Mouse (Mus musculus) lung, adult 2 months (tissue): Measurements from ENCODE around the gene Olfr464. TPM values are rescaled to one million over a fixed set of nuclear protein-coding genes. Genes with fewer than 3 reads are reported as not detected.
"Not testable (repeated sequence)": the region's sequence is repeated elsewhere in the genome, so short reads cannot be mapped to it uniquely, and the experiment has no call there.

Experiments
- DNase-seq: peaks from one replicate; pipeline ENCODE4 v3.0.0; 2022
- H3K4me1 ChIP-seq: fragments of 200-500 bp; 2 replicates; pipeline ENCODE4 v1.6.1; 2011; ENCODE audit warnings: low read length; ENCODE audit not compliant: control insufficient read depth, insufficient read depth
- H3K4me3 ChIP-seq: fragments of 200-500 bp; replicated peaks from 2 replicates; pipeline ENCODE3; 2011; ENCODE audit warnings: low read depth, mild to moderate bottlenecking, control low read depth, low read length; ENCODE audit errors: extremely low read depth
- CTCF ChIP-seq: fragments of 200-500 bp; IDR thresholded peaks from 2 replicates; pipeline ENCODE4 v1.5.1; 2011; ENCODE audit warnings: mild to moderate bottlenecking, low read length, control low read depth; ENCODE audit not compliant: insufficient read depth
- POLR2A ChIP-seq: fragments of 200-500 bp; IDR thresholded peaks from 2 replicates; pipeline ENCODE4 v1.6.1; 2011; ENCODE audit warnings: low read depth, mild to moderate bottlenecking, control low read depth, low read length, borderline replicate concordance; ENCODE audit errors: extremely low read depth
- whole genome bisulfite sequencing: fragments of 180-500 bp; shearing (Covaris S2); methylation state at CpG from one replicate; pipeline ENCODE4 v1.1.7; 2018; 5-methylcytosine and 5-hydroxymethylcytosine counted together
- polyA plus RNA-seq: library from polyadenylated mRNA; depleted of rRNA; stranded (reverse); fragments of >200 nt; gene quantifications from 2 replicates; pipeline ENCODE4 v1.2.3, GENCODE M21; 2012; rRNA removed

The Olfr464 gene
- polyA plus RNA-seq, 1 experiment: 0.34 TPM

DNA sequence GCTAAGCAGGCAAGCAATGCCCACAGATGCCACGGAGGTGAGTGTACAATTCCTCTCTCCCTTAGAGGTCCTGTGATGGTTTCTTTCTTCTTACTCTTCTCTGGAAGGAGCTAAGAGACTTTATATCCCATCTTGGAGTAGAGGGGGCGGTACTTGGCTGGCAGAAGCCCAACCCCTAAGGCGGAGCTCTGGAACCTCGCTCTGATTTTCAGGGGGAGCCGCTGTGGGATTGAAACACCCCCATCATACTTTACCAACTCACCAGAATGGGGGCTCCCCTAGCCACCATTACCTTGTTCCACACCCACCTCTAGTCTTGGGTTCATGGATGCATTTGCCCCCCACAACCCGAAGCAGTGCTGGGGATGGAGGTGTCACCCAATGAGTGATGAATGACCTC is 45.3 kb downstream of the Olfr464 start, which contains the start of gene Epx:
TSS of gene Epx (minus strand) at position 101 of the 400 bp plus-strand sequence.
- 75% methylated on average over 6 of the region's 6 CpGs for WGBS
- DNase-seq: no peak
- no peaks in the 10 kb centered on the region for H3K4me1 ChIP-seq
- TF ChIP-seq CTCF: no peak
- no peak for TF ChIP-seq POLR2A
- H3K4me3 ChIP-seq: no peak within 1 kb of the TSS

DNA sequence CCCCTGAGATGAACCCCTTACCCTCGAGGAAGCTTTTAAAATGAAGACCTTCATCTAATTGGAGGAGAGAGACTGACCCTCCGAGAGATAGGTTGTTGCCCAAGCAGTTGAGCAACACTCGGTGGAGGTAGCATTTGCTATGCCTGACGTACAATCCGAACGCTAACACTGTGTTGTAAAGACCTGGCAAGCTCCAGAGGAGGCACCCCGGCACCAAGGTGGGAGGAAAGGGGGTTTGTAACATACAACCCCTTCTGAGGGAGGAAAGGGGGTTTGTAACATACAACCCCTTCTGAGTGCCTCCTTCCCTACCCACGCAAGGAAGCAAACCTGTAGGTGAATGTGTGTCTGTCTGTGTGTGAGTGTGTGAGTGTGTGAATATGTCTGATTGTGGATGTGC is 49.0 kb downstream of the Olfr464 start:
- WGBS: 31% methylated on average over 8 of the region's 8 CpGs
- TF ChIP-seq POLR2A: no peak
- no peak for TF ChIP-seq CTCF
- DNase-seq: no peak
- Histone ChIP-seq H3K4me1 (no peaks in the 10 kb centered on the region), H3K4me3 (no peak overlapping the region)

DNA sequence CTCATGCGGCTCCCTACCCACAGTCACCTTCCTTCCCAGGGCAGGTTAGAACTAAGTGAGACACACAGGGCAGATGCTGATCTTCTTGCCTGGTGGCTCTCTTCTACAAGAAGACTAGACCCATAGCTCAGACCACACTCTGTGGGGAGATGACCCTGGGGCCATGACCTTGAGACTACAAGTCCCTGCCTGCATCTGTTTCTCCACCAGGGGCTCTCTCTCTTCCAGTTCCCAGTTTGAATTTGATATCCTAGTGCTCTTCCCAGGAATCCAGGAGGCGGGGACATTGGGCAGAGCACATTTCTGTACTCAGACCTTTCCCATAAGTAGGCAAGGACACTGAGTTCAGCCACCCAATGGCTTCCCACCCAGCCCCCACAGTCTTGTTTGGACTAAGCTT is 50.7 kb downstream of the Olfr464 start:
- 72% methylated on average over 2 of the region's 2 CpGs for WGBS
- no peaks in the 10 kb centered on the region for H3K4me1 ChIP-seq
- DNase-seq: no peak

DNA sequence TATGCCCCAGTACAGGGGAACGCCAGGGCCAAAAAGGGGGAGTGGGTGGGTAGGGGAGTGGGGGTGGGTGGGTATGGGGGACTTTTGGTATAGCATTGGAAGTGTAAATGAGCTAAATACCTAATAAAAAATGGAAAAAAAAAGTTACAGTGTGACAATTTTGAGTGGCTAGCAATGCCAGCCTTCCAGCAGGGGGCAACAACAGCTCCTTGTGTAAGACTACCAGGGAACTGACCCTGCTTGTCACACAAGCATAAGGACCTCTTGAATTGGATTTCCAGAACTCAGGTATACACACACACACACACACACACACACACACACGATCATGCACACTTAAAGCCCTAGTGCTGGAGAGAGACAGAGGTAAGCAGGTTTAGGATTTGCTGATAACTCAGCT is 53.9 kb downstream of the Olfr464 start:
- not testable (repeated sequence) for H3K4me1 ChIP-seq, DNase-seq, H3K4me3 ChIP-seq
- WGBS: 62% methylated on average over 1 of the region's 2 CpGs

More for the DNA sequence above, 50.7 kb downstream of the Olfr464 start:
- H3K4me3 ChIP-seq: no peak overlapping the region
- TF ChIP-seq POLR2A: no peak
- TF ChIP-seq CTCF: no peak

Other genes starting within 250 kb of the Olfr464 start
- gene Supt4a, start 183.4 kb downstream of the Olfr464 start, polyA plus RNA-seq: 44.7 and 73.4 TPM in 2 replicates
- 5.8 TPM in 2 replicates for gene Tspoap1, start 160.4 kb downstream of the Olfr464 start, polyA plus RNA-seq
- 0.11 and 0.60 TPM in 2 replicates for gene Mpo, start 127.4 kb downstream of the Olfr464 start, polyA plus RNA-seq
- gene Lpo, start 92.7 kb downstream of the Olfr464 start, polyA plus RNA-seq: 0.85 TPM in 1 of 2 replicates, not detected in the other
- 8.5 and 10.0 TPM in 2 replicates for gene Mks1, start 67.8 kb downstream of the Olfr464 start, polyA plus RNA-seq
- gene Epx, start 45.4 kb downstream of the Olfr464 start, polyA plus RNA-seq: 0.24 TPM in 1 of 2 replicates, not detected in the other
- gene Olfr462, start 28.7 kb downstream of the Olfr464 start, polyA plus RNA-seq: not detected in 2 replicates
- gene Olfr463, start 23.6 kb downstream of the Olfr464 start, polyA plus RNA-seq: not detected in 2 replicates
- 91.2 and 105 TPM in 2 replicates for gene Dynll2, start 66.6 kb upstream of the Olfr464 start, polyA plus RNA-seq
- 76.5 and 93.4 TPM in 2 replicates for gene Srsf1, start 126.4 kb upstream of the Olfr464 start, polyA plus RNA-seq
- gene Vezf1, start 147.3 kb upstream of the Olfr464 start, polyA plus RNA-seq: 22.4 and 26.5 TPM in 2 replicates
- 40.7 and 42.9 TPM in 2 replicates for gene Cuedc1, start 177.1 kb upstream of the Olfr464 start, polyA plus RNA-seq